Mouse (Mus musculus) spleen, adult 2 months (tissue): ENCODE measurements around the gene Pard6b.

Experiments
- CTCF ChIP-seq: fragments of 200-500 bp; IDR thresholded peaks from 2 replicates; pipeline ENCODE4 v1.5.1; 2011; ENCODE audit warnings: mild to moderate bottlenecking, inconsistent platforms; ENCODE audit not compliant: insufficient read depth, insufficient read length, insufficient replicate concordance; ENCODE audit errors: extremely low read depth
- POLR2A ChIP-seq: fragments of 200-500 bp; IDR thresholded peaks from 2 replicates; pipeline ENCODE4 v1.6.1; 2011; ENCODE audit warnings: low read depth, low read length, inconsistent platforms

GRCm38 (mm10) chr2:168074457-168074856 lies 6.3 kb upstream of the Pard6b start:
- TF ChIP-seq CTCF, result no peak
- no peak for TF ChIP-seq POLR2A
